17 mouse cellular contexts compared by ENCODE assay signal in the genomic region with DNA sequence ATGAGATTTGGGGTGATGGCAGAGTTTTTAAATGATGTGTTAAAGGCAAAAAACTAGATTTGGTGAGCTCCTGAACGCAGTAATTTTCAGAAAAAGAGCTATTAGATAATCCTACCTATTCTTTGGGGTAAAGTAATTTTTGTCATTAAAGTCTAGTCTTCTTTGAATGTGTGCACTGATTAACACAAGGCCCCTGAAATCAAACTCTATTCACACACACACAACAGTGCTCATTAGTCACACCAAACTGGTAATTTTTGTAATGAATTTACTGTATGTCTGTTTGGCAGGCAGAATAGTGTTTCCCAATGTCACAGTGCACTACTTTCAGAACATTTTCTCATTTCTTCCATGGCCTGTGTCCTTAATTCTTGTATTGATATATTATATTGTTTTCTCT.
"Had no signal": no experiment of that assay in that cellular context is flagged by ENCODE, and none has a peak within 500 bp of the region (broad histone marks: within the 10 kb centered on the region; RNA-seq: fewer than 3 reads in every experiment).

No protein-coding gene starts in this region.

- H3K9ac ChIP-seq: lung, embryonic 15.5 days; midbrain, embryonic 13.5 days; midbrain, embryonic 15.5 days; neural tube, embryonic 12.5 days; stomach, embryonic 15.5 days had no signal

- DNase-seq: lung, adult 2 months; lung, postnatal 14 days; lung, postnatal 36 days; right cerebral cortex, postnatal 14 days; thymus, adult 2 months; thymus, postnatal 25 days; thymus, postnatal 4 days had no signal

- H3K4me1 ChIP-seq: lung, embryonic 15.5 days; megakaryocyte, embryonic 14.5 days; midbrain, embryonic 13.5 days; midbrain, embryonic 15.5 days; neural tube, embryonic 12.5 days; stomach, embryonic 15.5 days had no signal

- H3K27ac ChIP-seq: lung, embryonic 15.5 days; macrophage; midbrain, embryonic 13.5 days; midbrain, embryonic 15.5 days; neural tube, embryonic 12.5 days; stomach, embryonic 15.5 days; stomach, postnatal 0 days had no signal

- H3K4me3 ChIP-seq: lung, embryonic 15.5 days; megakaryocyte, embryonic 14.5 days; midbrain, embryonic 13.5 days; midbrain, embryonic 15.5 days; neural tube, embryonic 12.5 days; stomach, embryonic 15.5 days had no signal

- ATAC-seq: lung, postnatal 0 days; midbrain, embryonic 13.5 days; midbrain, embryonic 15.5 days had no signal

- H3K9me3 ChIP-seq: lung, embryonic 15.5 days; megakaryocyte, embryonic 14.5 days; midbrain, embryonic 15.5 days; neural tube, embryonic 12.5 days; stomach, embryonic 15.5 days had no signal

- H3K4me2 ChIP-seq: lung, embryonic 15.5 days; midbrain, embryonic 11.5 days; midbrain, embryonic 13.5 days; midbrain, embryonic 15.5 days; neural tube, embryonic 12.5 days; stomach, embryonic 15.5 days had no signal

- H3K27me3 ChIP-seq: lung, embryonic 15.5 days; megakaryocyte, embryonic 14.5 days; midbrain, embryonic 15.5 days; neural tube, embryonic 12.5 days; stomach, embryonic 15.5 days had no signal

- H3K36me3 ChIP-seq: lung, embryonic 15.5 days; midbrain, embryonic 13.5 days; midbrain, embryonic 15.5 days; neural tube, embryonic 12.5 days; stomach, embryonic 15.5 days had no signal
